Mouse (Mus musculus): Measurements from ENCODE around the gene Myrfl.

Myrfl gene

GRCm38 (mm10) chr10:116750895-116751294 is 145.8 kb downstream of the Myrfl start:
- peak; percentile 12 for DNase-seq

GRCm38 (mm10) chr10:116750062-116750461 is 146.7 kb downstream of the Myrfl start:
- no peak for DNase-seq

- DNase-seq = no peak
Observed at GRCm38 (mm10) chr10:116748681-116749080, 148.0 kb downstream of the Myrfl start.

- DNase-seq = no peak
Observed at GRCm38 (mm10) chr10:116746281-116747011, 150.3 kb downstream of the Myrfl start.

GRCm38 (mm10) chr10:116742696-116743095 is 154.0 kb downstream of the Myrfl start:
- DNase-seq = no peak

- no peak for DNase-seq
Observed at GRCm38 (mm10) chr10:116742189-116742588, 154.5 kb downstream of the Myrfl start.

- no peak for DNase-seq
Observed at GRCm38 (mm10) chr10:116741343-116741742, 155.4 kb downstream of the Myrfl start.

- no peak for DNase-seq
Observed at GRCm38 (mm10) chr10:116740073-116740472, 156.6 kb downstream of the Myrfl start.

- no peak for DNase-seq
Observed at GRCm38 (mm10) chr10:116738533-116738932, 158.2 kb downstream of the Myrfl start.

- no peak for DNase-seq
Observed at GRCm38 (mm10) chr10:116735607-116736006, 161.1 kb downstream of the Myrfl start.

GRCm38 (mm10) chr10:116733651-116734050 is 163.1 kb downstream of the Myrfl start:
- no peak for DNase-seq

GRCm38 (mm10) chr10:116730033-116730652 is 166.6 kb downstream of the Myrfl start:
- DNase-seq = no peak

- no peak for DNase-seq
Observed at GRCm38 (mm10) chr10:116728860-116729259, 167.9 kb downstream of the Myrfl start.

GRCm38 (mm10) chr10:116727702-116728298 is 168.9 kb downstream of the Myrfl start:
- DNase-seq = no peak
